Mouse (Mus musculus): ENCODE measurements at regions not wholly inside any gene's neighbourhood (a gene's known extent, or its start where the extent isn't known, plus 50 kb on each side); places are given as distances from the start of the nearest gene placed in this dataset.

DNA sequence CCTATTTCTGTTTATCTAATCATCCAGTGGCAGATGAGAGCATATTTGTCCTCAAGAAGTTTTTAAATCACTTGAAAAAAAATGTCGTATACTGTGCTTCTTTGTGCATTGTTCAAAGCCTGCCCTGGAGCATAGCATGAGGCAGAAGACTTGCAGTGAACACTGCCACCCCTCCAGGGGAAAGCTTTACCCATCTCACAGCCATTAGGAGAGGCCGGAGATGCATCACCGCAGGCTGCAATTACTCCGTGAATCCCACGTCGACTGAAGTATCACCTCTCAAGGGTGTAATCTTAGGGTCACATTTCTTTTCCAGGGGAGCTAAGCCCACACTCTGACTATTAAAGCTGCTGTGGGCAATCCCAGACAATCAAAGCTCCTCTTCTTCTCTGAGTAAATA, 319.8 kb downstream of the Basp1 start:
- TF ChIP-seq POLR2A (IDR thresholded peaks at IDR 0.05; ENCODE audit: extremely low read depth, insufficient read depth, low read length): no peak
- TF ChIP-seq CTCF (IDR thresholded peaks at IDR 0.05; ENCODE audit: extremely low read depth, insufficient read depth, low read length): no peak
